Mouse (Mus musculus) 416B (cell line): ENCODE measurements at regions not wholly inside any gene's neighbourhood (a gene's known extent, or its start where the extent isn't known, plus 50 kb on each side); places are given as distances from the start of the nearest gene placed in this dataset.

Source experiments
- DNase-seq: peaks from one replicate; pipeline ENCODE4 v3.0.0; 2011; ENCODE audit warnings: low read depth

- DNase-seq, result no peak
Observed at GRCm38 (mm10) chr6:52429204-52429552, 115.9 kb downstream of the Evx1 start.

GRCm38 (mm10) chr6:52433234-52433633 lies 119.9 kb downstream of the Evx1 start:
- no peak for DNase-seq

GRCm38 (mm10) chr6:52434771-52435170 lies 121.5 kb downstream of the Evx1 start:
- no peak for DNase-seq

GRCm38 (mm10) chr6:52435358-52435757 lies 122.1 kb downstream of the Evx1 start:
- no peak for DNase-seq

GRCm38 (mm10) chr6:52438366-52438765 lies 125.1 kb downstream of the Evx1 start:
- no peak for DNase-seq

GRCm38 (mm10) chr6:52439204-52439603 lies 125.9 kb downstream of the Evx1 start:
- DNase-seq, result no peak

- DNase-seq, result no peak
Observed at GRCm38 (mm10) chr6:52440160-52440559, 126.9 kb downstream of the Evx1 start.

GRCm38 (mm10) chr6:52443112-52443984 lies 130.1 kb downstream of the Evx1 start:
- no peak for DNase-seq

- no peak for DNase-seq
Observed at GRCm38 (mm10) chr6:52458828-52459227, 145.5 kb downstream of the Evx1 start.

GRCm38 (mm10) chr6:52461186-52461585 lies 147.9 kb downstream of the Evx1 start:
- no peak for DNase-seq

GRCm38 (mm10) chr6:52463369-52463768 lies 150.1 kb downstream of the Evx1 start:
- DNase-seq, result no peak

GRCm38 (mm10) chr6:52464571-52464970 lies 151.3 kb downstream of the Evx1 start:
- no peak for DNase-seq

GRCm38 (mm10) chr6:52465834-52466525 lies 152.7 kb downstream of the Evx1 start:
- DNase-seq, result no peak

GRCm38 (mm10) chr6:52470831-52471230 lies 157.5 kb downstream of the Evx1 start:
- no peak for DNase-seq

- peak; percentile 98 for DNase-seq
Observed at GRCm38 (mm10) chr6:52471384-52471957, 158.2 kb downstream of the Evx1 start.

- no peak for DNase-seq
Observed at GRCm38 (mm10) chr6:52472008-52472407, 158.7 kb downstream of the Evx1 start.

GRCm38 (mm10) chr6:52473042-52473589 lies 159.8 kb downstream of the Evx1 start:
- no peak for DNase-seq

GRCm38 (mm10) chr6:52473924-52474323 lies 160.6 kb downstream of the Evx1 start:
- no peak for DNase-seq

GRCm38 (mm10) chr6:52475676-52476075 lies 162.4 kb downstream of the Evx1 start:
- DNase-seq, result no peak

GRCm38 (mm10) chr6:52476907-52477306 lies 163.3 kb downstream of the Hibadh start:
- no peak for DNase-seq

- DNase-seq, result peak; percentile 67
Observed at GRCm38 (mm10) chr6:52477380-52477779, 162.8 kb downstream of the Hibadh start.

GRCm38 (mm10) chr6:52478624-52479023 lies 161.6 kb downstream of the Hibadh start:
- no peak for DNase-seq

- DNase-seq, result no peak
Observed at GRCm38 (mm10) chr6:52479200-52479599, 161.0 kb downstream of the Hibadh start.
